ENCODE assay signal across 15 mouse cellular contexts in the genomic region with DNA sequence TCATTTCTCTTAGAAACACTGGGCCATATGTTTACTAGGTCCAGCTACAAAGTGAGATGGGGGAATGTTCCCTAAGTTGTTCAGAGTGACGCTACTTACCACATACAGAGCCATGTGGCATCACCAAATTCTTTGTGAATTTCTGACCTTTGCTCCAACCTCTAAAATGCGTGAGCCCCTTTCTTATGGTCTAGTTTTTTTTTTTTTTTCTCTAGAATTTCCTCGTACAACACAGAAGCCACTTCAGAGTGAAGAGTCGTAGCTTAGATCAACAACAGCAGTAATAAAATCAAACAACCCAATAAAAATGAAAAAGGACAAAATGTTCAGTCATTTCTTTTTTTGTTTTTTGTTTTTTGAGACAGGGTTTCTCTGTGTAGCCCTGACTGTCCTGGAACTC.
"Had no signal": no experiment of that assay in that cellular context is flagged by ENCODE, and none has a peak within 500 bp of the region (broad histone marks: within the 10 kb centered on the region; RNA-seq: fewer than 3 reads in every experiment).

No protein-coding gene starts in this region.

- H3K4me3 ChIP-seq: limb, embryonic 12.5 days; limb, embryonic 15.5 days; midbrain, embryonic 12.5 days; midbrain, embryonic 15.5 days; neural tube, embryonic 13.5 days had no signal

- H3K27me3 ChIP-seq: limb, embryonic 12.5 days; limb, embryonic 15.5 days; midbrain, embryonic 12.5 days; midbrain, embryonic 15.5 days; neural tube, embryonic 13.5 days had no signal

- H3K36me3 ChIP-seq: limb, embryonic 12.5 days; limb, embryonic 15.5 days; midbrain, embryonic 12.5 days; midbrain, embryonic 15.5 days; neural tube, embryonic 13.5 days had no signal

- DNase-seq: kidney, adult 8-10 months; kidney, postnatal 10 days; left cerebral cortex, postnatal 4 days; liver, postnatal 0 days; thymus, adult 18-20 months; thymus, postnatal 36 days had no signal

- H3K9ac ChIP-seq: limb, embryonic 12.5 days; limb, embryonic 15.5 days; liver, embryonic 14.5 days; liver, postnatal 0 days; midbrain, embryonic 12.5 days; midbrain, embryonic 15.5 days; neural tube, embryonic 13.5 days had no signal

- H3K4me2 ChIP-seq: limb, embryonic 12.5 days; limb, embryonic 15.5 days; liver, embryonic 11.5 days; midbrain, embryonic 12.5 days; midbrain, embryonic 15.5 days; neural tube, embryonic 13.5 days had no signal

- H3K4me1 ChIP-seq: midbrain, embryonic 12.5 days; midbrain, embryonic 15.5 days had no signal

- H3K9me3 ChIP-seq: limb, embryonic 15.5 days; midbrain, embryonic 12.5 days; midbrain, embryonic 15.5 days had no signal

- H3K27ac ChIP-seq: hindbrain, postnatal 0 days; limb, embryonic 12.5 days; limb, embryonic 15.5 days; liver, embryonic 14.5 days; midbrain, embryonic 12.5 days; midbrain, embryonic 15.5 days; neural tube, embryonic 13.5 days had no signal

- ATAC-seq: hindbrain, postnatal 0 days; inflammation-experienced regulatory T-cells, adult 6 months; liver, postnatal 0 days; midbrain, embryonic 15.5 days had no signal
